Mouse (Mus musculus) midbrain, embryonic 13.5 days (tissue): ENCODE results near the gene Stpg4. TPM values are rescaled to one million over a fixed set of nuclear protein-coding genes. Genes with fewer than 3 reads are reported as not detected.

Source experiments
- ATAC-seq: fragments of 200-750 bp; cut with Nextera tagmentation; 2 replicates; pipeline ENCODE4 v1.8.0; 2017; ENCODE audit warnings: mild to moderate bottlenecking, moderate TSS enrichment, moderate library complexity
- H3K27ac ChIP-seq: fragments of 300-500 bp; sonication (generic); 2 replicates; pipeline ENCODE4 v1.5.1; 2015; ENCODE audit warnings: inconsistent platforms, mild to moderate bottlenecking, moderate library complexity
- H3K27me3 ChIP-seq: fragments of 300-500 bp; sonication (generic); 2 replicates; pipeline ENCODE4 v1.6.1; 2015; ENCODE audit warnings: mild to moderate bottlenecking, inconsistent platforms
- H3K36me3 ChIP-seq: fragments of 300-500 bp; sonication (generic); 2 replicates; pipeline ENCODE4 v1.6.1; 2015; ENCODE audit warnings: mild to moderate bottlenecking, inconsistent platforms
- H3K4me1 ChIP-seq: fragments of 300-500 bp; sonication (generic); replicated peaks from 2 replicates; pipeline ENCODE4 v1.6.1; 2015; ENCODE audit warnings: inconsistent platforms
- H3K4me2 ChIP-seq: fragments of 300-500 bp; sonication (generic); replicated peaks from 2 replicates; pipeline ENCODE4 v1.6.1; 2015; ENCODE audit warnings: moderate library complexity, mild to moderate bottlenecking, inconsistent platforms
- H3K4me3 ChIP-seq: fragments of 300-500 bp; sonication (generic); replicated peaks from 2 replicates; pipeline ENCODE4 v1.5.1; 2015; ENCODE audit warnings: mild to moderate bottlenecking, inconsistent platforms
- H3K9ac ChIP-seq: fragments of 300-500 bp; sonication (generic); replicated peaks from 2 replicates; pipeline ENCODE4 v1.6.1; 2015; ENCODE audit warnings: mild to moderate bottlenecking, inconsistent platforms
- H3K9me3 ChIP-seq: fragments of 300-500 bp; sonication (generic); 2 replicates; pipeline ENCODE4 v1.6.1; 2016; ENCODE audit warnings: mild to moderate bottlenecking, inconsistent platforms
- WGBS: fragments of 180-500 bp; shearing (Covaris S2); methylation state at CpG from one replicate; pipeline ENCODE4 v1.1.7; 2015; 5-methylcytosine and 5-hydroxymethylcytosine counted together
- polyA plus RNA-seq: library from polyadenylated mRNA; unstranded; fragments of >200 nt; fragmentation: Nextera tagmentation; extraction: Ambion mirVana; gene quantifications from 2 replicates; pipeline ENCODE4 v1.2.1, GENCODE M21; 2015

Gene Stpg4
- polyA plus RNA-seq, 1 experiment from 2014 or later = not detected

GRCm38 (mm10) chr17:87355456-87355855 lies 72.1 kb downstream of the Stpg4 start:
- H3K9me3 ChIP-seq = no peaks in the 10 kb centered on the region
- no peak overlapping the region for H3K27ac ChIP-seq
- no peak overlapping the region for H3K4me3 ChIP-seq
- no peak for ATAC-seq
- H3K9ac ChIP-seq = no peak overlapping the region
- H3K4me1 ChIP-seq = peaks cover 34% of the 10 kb centered on the region
- 92% methylated on average over 8 of the region's 8 CpGs for WGBS
- H3K36me3 ChIP-seq = no peaks in the 10 kb centered on the region
- H3K27me3 ChIP-seq = no peaks in the 10 kb centered on the region
- H3K4me2 ChIP-seq = no peak overlapping the region

- Histone ChIP-seq H3K9me3 (no peaks in the 10 kb centered on the region), H3K36me3 (no peaks in the 10 kb centered on the region), H3K4me1 (peaks cover 37% of the 10 kb centered on the region), H3K9ac (no peak overlapping the region), H3K27ac (no peak overlapping the region), H3K4me2 (no peak overlapping the region), H3K4me3 (no peak overlapping the region), H3K27me3 (no peaks in the 10 kb centered on the region)
- ATAC-seq = no peak
- 81% methylated on average over 8 of the region's 8 CpGs for WGBS
Observed at GRCm38 (mm10) chr17:87353745-87354320, 73.7 kb downstream of the Stpg4 start.

DNA sequence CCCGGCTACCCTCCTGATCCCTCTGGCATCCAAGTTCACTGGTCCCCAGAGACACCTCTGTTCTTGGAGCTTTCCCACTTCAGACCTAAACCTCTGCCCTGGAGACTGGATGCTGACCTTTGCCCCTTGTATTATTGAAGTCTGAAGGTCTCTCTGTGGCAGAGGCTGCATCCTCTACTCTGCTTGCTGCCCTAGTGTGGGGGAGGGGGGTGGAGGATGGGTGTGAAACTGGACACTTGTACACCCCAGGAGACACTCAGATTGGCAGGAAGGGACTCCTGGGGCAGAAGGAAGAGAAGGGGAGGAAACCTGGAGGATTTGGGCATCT lies 74.7 kb downstream of the Stpg4 start:
- peaks cover 41% of the 10 kb centered on the region for H3K4me1 ChIP-seq
- no peaks in the 10 kb centered on the region for H3K9me3 ChIP-seq
- H3K9ac ChIP-seq = peak overlapping the region; percentile 12; the same call in 1 of the 2 replicates
- H3K27me3 ChIP-seq = no peaks in the 10 kb centered on the region
- H3K4me3 ChIP-seq = no peak overlapping the region
- no peak overlapping the region for H3K27ac ChIP-seq
- H3K36me3 ChIP-seq = no peaks in the 10 kb centered on the region
- H3K4me2 ChIP-seq = no peak overlapping the region
- ATAC-seq = 0 out of 2 replicates have a peak, but pooled peaks have one; percentile 2
- 26% methylated on average over 1 of the region's 1 CpGs for WGBS

DNA sequence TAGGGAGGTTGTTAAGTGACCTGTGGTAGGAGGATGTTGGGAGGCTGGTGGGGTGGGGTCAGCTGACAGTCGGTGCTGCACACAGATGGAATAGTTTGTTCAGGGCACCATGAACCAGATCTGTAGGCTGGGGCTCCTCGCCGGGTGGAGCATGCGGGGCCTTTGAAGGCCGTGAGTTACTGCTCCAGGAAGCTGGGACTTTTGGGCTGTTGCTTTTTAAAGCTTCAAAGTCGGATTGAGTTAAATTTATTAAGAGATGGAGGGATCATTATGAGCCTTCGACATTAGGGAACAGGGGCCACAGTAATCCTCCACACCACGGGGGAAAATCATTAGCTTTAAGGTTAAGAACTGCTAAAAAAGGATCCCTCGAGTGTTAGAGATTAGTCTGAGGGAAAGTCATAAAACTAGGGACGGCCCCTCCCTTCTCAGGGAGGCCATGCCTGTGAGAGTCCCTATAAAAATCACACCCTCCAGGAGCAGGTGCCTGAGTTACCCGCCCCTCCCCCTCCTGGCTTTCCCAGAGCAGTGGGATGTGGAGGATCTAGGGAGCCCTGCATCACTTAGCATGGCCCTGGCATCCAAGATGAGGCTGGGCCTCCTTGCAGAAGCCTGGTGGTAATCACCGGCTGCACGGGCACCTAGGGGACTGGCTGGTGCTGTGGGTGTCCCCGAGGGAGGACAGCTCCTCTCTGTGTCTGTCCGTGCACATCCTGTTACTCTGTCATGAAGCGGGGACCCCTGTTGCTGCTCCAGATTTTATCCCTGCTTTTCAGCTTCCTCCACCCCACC lies 75.2 kb downstream of the Stpg4 start:
- Histone ChIP-seq H3K4me1 (peaks cover 41% of the 10 kb centered on the region), H3K4me2 (no peak overlapping the region), H3K27ac (no peak overlapping the region), H3K36me3 (no peaks in the 10 kb centered on the region), H3K9me3 (no peaks in the 10 kb centered on the region), H3K4me3 (no peak overlapping the region), H3K27me3 (no peaks in the 10 kb centered on the region), H3K9ac (peak overlapping the region; percentile 12; the same call in 1 of the 2 replicates)
- peak; percentile 41 for ATAC-seq
- WGBS = 27% methylated on average over 16 of the region's 16 CpGs

- H3K36me3 ChIP-seq = no peaks in the 10 kb centered on the region
- H3K4me2 ChIP-seq = no peak overlapping the region
- WGBS = 31% methylated on average over 20 of the region's 20 CpGs
- H3K27me3 ChIP-seq = no peaks in the 10 kb centered on the region
- no peak overlapping the region for H3K9ac ChIP-seq
- H3K4me1 ChIP-seq = peaks cover 41% of the 10 kb centered on the region
- no peaks in the 10 kb centered on the region for H3K9me3 ChIP-seq
- H3K27ac ChIP-seq = no peak overlapping the region
- no peak overlapping the region for H3K4me3 ChIP-seq
- no peak; the same call in 1 of the 2 replicates for ATAC-seq
Observed at GRCm38 (mm10) chr17:87351241-87352105, 76.1 kb downstream of the Stpg4 start.

DNA sequence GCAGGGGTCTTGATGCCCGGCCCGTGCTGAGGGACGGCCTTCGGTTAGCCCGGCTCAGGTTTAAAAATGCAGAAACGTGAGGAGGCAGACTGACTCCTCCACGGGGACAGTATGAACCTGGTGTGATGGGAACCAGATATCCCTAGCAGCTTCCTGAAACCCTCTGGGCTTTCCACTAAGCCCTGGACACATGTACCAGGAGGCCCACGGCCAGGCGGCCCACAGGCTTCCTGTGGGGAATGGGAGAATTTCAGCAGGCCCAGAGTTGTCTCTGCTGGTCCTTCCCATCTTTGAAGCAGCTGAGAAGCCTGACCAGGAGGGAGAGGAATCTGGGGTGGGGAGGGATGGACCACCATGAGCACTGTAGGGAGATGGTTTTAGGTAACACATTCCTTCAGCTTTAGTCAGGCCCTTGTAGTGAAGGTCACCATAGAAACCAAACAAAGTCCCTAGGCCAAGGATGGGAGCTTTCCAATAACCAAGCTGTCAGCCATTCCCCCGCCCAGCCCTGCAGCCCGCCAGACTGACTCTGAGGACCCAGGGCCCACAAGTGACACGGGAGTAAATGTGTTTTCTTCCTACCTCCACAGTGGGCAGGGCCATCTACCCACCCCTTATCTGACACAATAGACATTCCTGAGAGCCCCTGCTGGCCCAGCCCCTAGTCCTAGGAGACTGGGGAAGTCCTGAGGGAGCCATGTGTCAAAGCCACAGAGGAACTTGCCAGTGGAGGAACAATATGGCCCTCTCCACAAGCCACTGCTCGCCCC lies 76.9 kb downstream of the Stpg4 start:
- no peaks in the 10 kb centered on the region for H3K27me3 ChIP-seq
- no peak overlapping the region for H3K4me3 ChIP-seq
- no peaks in the 10 kb centered on the region for H3K36me3 ChIP-seq
- peaks cover 41% of the 10 kb centered on the region for H3K4me1 ChIP-seq
- H3K9ac ChIP-seq = no peak overlapping the region
- H3K4me2 ChIP-seq = no peak overlapping the region
- no peak for ATAC-seq
- WGBS = 55% methylated on average over 13 of the region's 13 CpGs
- H3K9me3 ChIP-seq = no peaks in the 10 kb centered on the region
- H3K27ac ChIP-seq = no peak overlapping the region

DNA sequence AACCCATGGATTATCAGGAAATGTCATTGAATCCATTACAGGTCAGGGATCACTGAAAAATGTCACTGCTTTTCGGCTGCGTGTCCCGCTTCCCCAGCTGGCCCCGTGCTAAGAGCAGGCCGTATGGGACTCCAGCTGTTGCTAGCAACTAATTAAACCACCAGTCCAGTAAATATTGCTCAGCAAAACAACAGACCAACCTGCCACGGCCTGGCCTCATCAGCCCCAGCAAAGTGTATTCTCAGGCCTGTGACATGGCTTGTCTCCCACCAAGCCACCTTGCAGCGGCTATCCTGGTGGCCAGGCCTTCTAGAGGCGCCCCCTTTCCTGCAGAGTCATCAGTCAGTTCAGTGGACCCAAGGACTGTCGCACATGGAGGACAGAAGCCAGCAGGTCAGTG lies 78.0 kb downstream of the Stpg4 start:
- Histone ChIP-seq H3K4me1 (peaks cover 41% of the 10 kb centered on the region), H3K9ac (no peak overlapping the region), H3K27me3 (no peaks in the 10 kb centered on the region), H3K9me3 (no peaks in the 10 kb centered on the region), H3K27ac (no peak overlapping the region), H3K4me2 (no peak overlapping the region), H3K4me3 (no peak overlapping the region), H3K36me3 (no peaks in the 10 kb centered on the region)
- ATAC-seq = no peak
- WGBS = 70% methylated on average over 9 of the region's 9 CpGs

DNA sequence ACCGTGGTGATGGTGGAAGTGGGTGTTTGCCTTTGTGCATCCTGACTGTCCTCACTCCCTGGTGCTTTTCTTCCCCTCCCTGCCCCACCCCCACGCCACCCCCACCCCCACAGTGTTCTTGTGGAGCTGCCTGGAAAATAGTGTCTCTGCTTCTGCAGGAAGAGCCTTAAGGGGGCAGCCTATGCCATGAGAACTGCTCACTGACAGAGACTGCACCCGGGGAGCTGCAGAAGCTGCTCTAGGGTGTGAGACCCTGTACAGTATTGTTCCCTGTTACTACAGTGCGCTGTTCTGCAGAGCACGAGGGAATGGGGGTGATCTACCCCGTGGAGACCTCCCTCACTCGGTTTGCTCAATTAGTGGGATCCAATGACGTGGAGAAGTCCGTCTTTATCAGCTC lies 78.5 kb downstream of the Stpg4 start:
- no peak overlapping the region for H3K27ac ChIP-seq
- peaks cover 41% of the 10 kb centered on the region for H3K4me1 ChIP-seq
- H3K4me3 ChIP-seq = no peak overlapping the region
- no peaks in the 10 kb centered on the region for H3K27me3 ChIP-seq
- 26% methylated on average over 9 of the region's 9 CpGs for WGBS
- no peaks in the 10 kb centered on the region for H3K36me3 ChIP-seq
- ATAC-seq = peak; percentile 43; the same call in 1 of the 2 replicates
- no peak overlapping the region for H3K9ac ChIP-seq
- H3K9me3 ChIP-seq = no peaks in the 10 kb centered on the region
- H3K4me2 ChIP-seq = no peak overlapping the region

DNA sequence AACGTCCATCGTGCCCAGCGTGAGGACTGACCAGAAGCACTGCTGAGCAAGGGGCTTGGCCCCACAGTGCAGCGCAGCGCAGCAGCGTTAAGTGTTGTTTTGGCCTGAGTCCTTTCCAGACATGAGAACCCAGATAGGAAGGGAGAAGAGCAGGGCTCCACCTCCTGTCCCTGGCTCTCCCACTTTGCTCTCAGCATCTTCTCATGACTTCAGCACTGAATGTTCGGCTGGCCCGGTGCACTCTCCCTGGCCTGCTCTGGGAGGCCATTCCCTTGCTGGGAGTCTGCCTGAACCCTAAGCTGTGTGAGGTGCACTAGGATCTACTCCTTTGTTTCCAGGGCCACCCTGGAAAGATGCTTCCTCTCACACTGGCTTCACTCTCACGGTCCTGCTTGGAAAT lies 79.2 kb downstream of the Stpg4 start:
- Histone ChIP-seq H3K36me3 (no peaks in the 10 kb centered on the region), H3K27ac (no peak overlapping the region), H3K4me1 (peaks cover 36% of the 10 kb centered on the region), H3K4me3 (no peak overlapping the region), H3K27me3 (no peaks in the 10 kb centered on the region), H3K4me2 (no peak overlapping the region), H3K9ac (no peak overlapping the region), H3K9me3 (no peaks in the 10 kb centered on the region)
- WGBS = 51% methylated on average over 9 of the region's 9 CpGs
- ATAC-seq = no peak

DNA sequence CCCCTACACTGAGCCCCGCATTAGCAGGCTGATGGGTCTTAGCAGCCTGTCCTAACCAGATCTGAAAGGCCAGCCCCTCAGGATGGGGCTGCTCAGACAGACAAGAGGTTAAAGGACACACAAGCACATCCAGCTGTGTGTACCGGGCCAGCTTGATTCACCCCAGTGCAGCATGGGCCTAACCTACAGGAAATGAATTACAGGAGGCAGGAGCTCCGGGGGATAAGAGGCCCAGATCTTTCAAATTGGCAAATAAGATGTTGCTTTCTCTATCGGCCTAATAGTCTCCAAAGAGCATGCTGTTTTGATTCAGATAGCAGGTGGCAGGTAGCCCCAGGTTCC lies 82.3 kb downstream of the Stpg4 start:
- H3K36me3 ChIP-seq = no peaks in the 10 kb centered on the region
- no peaks in the 10 kb centered on the region for H3K9me3 ChIP-seq
- 68% methylated on average over 4 of the region's 4 CpGs for WGBS
- no peak for ATAC-seq
- no peak overlapping the region for H3K9ac ChIP-seq
- H3K4me1 ChIP-seq = peaks cover 5% of the 10 kb centered on the region; the same call in 1 of the 2 replicates
- no peaks in the 10 kb centered on the region for H3K27me3 ChIP-seq
- no peak overlapping the region for H3K4me2 ChIP-seq
- no peak overlapping the region for H3K27ac ChIP-seq
- no peak overlapping the region for H3K4me3 ChIP-seq

DNA sequence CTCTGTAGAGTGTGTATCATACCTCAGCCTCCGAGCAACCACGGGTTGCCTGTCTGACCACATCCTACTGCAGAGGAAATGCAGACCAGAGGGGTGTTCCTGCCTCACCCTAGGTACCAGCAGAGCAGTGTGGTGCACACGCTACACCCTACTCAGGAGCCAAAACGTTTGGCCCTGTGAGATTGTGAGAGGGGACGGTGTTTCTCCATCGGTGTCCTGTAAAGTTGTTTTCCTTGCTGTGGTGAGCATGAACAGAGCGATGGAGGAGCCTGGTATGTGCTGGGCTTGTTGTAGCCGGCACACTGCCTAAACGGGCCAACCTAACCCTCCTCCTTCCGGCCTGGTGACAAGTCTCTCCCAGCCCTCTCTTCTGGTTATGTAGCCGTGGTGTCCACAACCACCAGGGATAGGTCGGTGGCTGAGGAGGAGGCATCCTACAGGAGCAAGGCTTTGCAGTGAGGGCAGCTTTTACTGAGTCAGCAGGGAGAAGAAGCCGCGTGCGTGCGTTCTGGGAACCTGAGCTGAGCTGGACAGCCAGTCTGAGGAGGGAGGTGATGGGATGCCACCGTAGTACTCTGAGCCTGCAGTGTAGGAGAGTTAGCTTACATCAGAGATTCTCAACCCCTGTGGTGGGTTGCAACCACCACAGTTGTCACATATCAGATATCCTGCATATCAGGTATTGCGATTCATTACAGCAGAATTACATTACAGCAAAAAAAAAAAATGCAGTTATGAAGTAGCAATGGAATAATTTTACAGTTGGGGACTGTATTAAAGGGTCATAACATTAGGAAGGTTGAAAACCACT lies 82.9 kb downstream of the Stpg4 start:
- no peak for ATAC-seq

More for the DNA sequence above, 82.9 kb downstream of the Stpg4 start:
- H3K36me3 ChIP-seq = no peaks in the 10 kb centered on the region
- H3K4me1 ChIP-seq = peaks cover 5% of the 10 kb centered on the region; the same call in 1 of the 2 replicates
- H3K27ac ChIP-seq = no peak overlapping the region
- H3K4me3 ChIP-seq = no peak overlapping the region
- 77% methylated on average over 18 of the region's 18 CpGs for WGBS
- H3K9me3 ChIP-seq = no peaks in the 10 kb centered on the region
- no peaks in the 10 kb centered on the region for H3K27me3 ChIP-seq
- no peak overlapping the region for H3K4me2 ChIP-seq
- no peak overlapping the region for H3K9ac ChIP-seq
